Mouse (Mus musculus) layer of hippocampus, adult 9-10 months (tissue): Measurements from ENCODE around the gene Chrdl2.
"Not testable (repeated sequence)": the region's sequence is repeated elsewhere in the genome, so short reads cannot be mapped to it uniquely, and the experiment has no call there.

Experiments used
- DNase-seq: peaks from one replicate; pipeline ENCODE4 v3.0.0; 2022; ENCODE audit warnings: low spot score

Gene Chrdl2

GRCm38 (mm10) chr7:100036050-100036449, 30.1 kb downstream of the Chrdl2 start:
- DNase-seq, result no peak

GRCm38 (mm10) chr7:100036495-100036894, 30.5 kb downstream of the Chrdl2 start:
- no peak for DNase-seq

- no peak for DNase-seq
Observed at GRCm38 (mm10) chr7:100042120-100042519, 36.1 kb downstream of the Chrdl2 start.

GRCm38 (mm10) chr7:100043096-100043495, 37.1 kb downstream of the Chrdl2 start:
- no peak for DNase-seq

- no peak for DNase-seq
Observed at GRCm38 (mm10) chr7:100043605-100044031, 37.6 kb downstream of the Chrdl2 start.

GRCm38 (mm10) chr7:100046486-100046885, 40.5 kb downstream of the Chrdl2 start:
- DNase-seq, result no peak

- no peak for DNase-seq
Observed at GRCm38 (mm10) chr7:100051904-100052303, 45.9 kb downstream of the Chrdl2 start.

- not testable (repeated sequence) for DNase-seq
Observed at GRCm38 (mm10) chr7:100052991-100053390, 47.0 kb downstream of the Chrdl2 start.

GRCm38 (mm10) chr7:100073959-100074358, 68.0 kb downstream of the Chrdl2 start:
- DNase-seq, result no peak

GRCm38 (mm10) chr7:100076296-100076695, 70.3 kb downstream of the Chrdl2 start:
- no peak for DNase-seq

GRCm38 (mm10) chr7:100077071-100077470, 71.1 kb downstream of the Chrdl2 start:
- no peak for DNase-seq

- no peak for DNase-seq
Observed at GRCm38 (mm10) chr7:100080087-100080781, 74.3 kb downstream of the Chrdl2 start.

GRCm38 (mm10) chr7:100082836-100083235, 76.9 kb downstream of the Chrdl2 start:
- no peak for DNase-seq

GRCm38 (mm10) chr7:100083812-100084211, 77.8 kb downstream of the Chrdl2 start:
- no peak for DNase-seq
